Mouse (Mus musculus): ENCODE data around the gene Exoc8.

Exoc8 gene

DNA sequence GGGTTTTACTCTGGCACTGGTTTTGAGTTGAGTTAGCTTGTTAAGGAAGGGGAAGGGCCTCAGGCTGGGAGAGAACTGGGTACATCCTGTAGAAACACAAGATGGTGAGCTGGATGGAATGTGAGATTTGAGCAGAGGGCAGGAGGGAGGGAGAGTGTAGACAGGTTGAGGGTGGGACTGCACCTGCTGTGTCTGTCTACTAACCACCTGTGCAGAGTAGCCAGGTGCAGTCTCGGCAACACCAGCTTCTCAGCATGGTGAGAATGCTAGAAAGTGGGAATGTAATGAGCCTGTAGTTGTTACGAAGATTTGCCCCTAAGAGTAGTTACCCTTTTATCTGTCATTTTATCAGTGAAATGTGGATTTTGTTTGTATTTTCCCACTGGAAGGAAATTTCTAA is 8.0 kb upstream of the Exoc8 start:
- no peak for DNase-seq

DNA sequence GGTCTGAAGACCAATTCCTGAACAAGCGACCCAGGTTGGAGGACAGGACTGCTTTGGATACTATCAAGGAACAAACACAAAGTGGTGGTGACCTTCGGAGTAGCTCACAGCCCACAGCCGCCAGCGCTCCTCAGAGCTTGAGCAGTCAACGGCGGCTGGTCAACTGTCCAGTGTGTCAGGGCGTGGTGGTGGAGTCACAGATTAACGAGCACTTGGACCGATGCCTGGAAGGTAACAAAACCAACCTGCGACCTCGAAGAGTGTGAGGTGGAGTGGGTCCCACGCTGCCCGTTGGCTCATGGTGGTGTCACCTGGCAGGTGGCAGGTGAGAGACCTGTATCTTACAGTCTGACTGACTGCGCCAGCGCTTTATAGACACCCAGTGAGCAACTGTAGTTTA is 5.7 kb upstream of the Exoc8 start:
- DNase-seq: no peak

DNA sequence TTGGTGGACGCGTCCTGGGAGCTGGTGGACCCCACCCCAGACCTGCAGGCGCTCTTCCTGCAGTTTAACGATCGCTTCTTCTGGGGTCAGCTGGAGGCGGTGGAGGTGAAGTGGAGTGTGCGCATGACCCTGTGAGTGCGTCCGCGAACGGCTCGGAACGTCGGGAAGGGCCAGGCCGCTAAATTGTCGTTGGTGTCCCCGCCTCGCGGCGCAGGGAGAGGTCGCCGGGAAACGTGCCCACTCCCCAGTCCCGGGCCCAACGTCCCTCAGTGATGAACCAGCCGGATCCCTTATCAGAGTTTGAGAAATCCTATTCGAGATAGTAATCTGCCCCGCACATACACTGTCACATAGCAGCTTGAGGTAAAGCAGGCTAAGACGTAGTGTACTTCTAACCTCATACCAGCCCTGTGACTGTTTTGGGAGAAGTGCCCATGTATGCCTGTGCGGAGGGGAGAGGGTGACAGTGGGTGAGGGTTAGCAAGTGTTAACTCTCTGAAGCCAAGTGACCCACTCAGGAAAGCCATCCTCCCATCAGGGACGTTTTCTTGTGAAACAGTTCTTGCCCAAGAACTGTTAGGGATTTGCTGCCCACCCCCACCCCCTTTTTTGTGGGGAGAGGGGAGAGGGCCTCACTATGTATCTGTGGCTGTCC is 873 bp upstream of the Exoc8 start:
- no peak for DNase-seq

GRCm38 (mm10) chr8:124896632-124897385 is 696 bp downstream of the Exoc8 start:
- peak; percentile 86 for DNase-seq

DNA sequence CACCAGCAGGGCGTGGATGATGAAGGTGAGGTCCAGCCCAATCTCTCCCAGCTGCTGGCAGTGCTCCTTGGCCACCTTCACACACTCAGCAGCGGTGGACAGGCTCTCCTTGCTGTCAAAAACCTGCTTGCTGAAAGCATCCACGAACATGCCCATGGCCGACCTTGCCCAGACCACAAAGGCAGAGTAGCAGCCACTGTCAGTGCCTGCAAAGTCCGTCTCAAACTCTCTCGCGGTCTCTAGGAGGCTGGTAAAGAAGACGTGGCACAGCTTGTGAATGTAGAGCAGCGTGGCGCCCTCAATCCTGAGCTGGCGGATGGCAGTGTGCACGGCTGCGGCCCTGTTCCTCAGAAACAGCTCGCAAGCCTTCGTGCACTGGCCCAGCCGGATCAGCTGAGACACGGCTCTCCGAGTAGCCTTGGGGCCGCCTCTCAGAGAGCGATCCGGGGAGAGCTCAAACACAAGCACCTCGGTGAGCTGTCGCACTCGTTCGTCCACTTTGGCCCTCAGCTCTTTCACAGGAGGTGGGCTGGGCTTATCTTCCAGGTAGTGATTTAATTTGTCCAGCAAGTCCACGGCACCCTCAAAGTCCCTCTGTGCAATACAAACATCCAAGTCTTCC is 1.4 kb downstream of the Exoc8 start:
- no peak for DNase-seq

DNA sequence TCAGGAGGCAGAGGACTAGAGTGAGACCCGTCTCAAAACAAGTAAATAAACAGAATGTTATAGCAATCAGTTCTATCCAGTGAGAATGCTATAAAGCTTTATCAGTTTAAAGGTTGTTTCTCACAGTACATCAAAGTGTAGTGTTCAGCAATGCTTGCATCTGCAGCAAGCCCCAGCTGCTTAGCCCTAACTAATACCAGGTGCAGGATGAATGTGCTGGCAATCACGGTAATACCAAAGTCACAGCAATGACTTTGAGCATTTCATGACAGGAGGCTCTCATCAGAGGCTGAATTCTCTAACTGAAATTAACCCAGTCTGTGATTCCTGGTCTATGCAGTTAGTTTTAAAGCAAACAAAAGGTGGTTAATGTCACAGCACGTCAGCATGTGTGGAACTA is 4.9 kb downstream of the Exoc8 start:
- DNase-seq: no peak

DNA sequence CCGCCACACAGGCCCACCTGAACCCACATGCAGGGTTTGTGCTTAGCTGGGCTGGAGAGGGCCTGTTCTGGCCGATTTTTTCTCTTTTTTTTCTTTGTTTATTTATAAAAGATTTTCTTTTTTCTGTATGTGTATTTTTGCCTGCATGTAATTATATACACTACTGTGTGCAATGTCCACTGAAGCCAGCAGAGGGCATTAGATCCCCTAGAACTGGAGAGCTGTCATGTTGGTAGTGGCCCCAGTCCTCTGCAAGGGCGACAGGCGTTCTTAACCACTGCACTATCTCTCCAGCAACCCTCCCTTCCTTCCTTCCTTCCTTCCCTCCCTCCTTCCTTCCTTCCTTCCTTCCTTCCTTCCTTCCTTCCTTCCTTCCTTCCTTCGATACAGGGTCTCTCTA is 9.1 kb downstream of the Exoc8 start:
- no peak for DNase-seq

- no peak for DNase-seq
These were observed 18.5 kb downstream of the Exoc8 start for GRCm38 (mm10) chr8:124878946-124879526.

GRCm38 (mm10) chr8:124878141-124878540 is 19.4 kb downstream of the Exoc8 start:
- DNase-seq: no peak

GRCm38 (mm10) chr8:124872690-124873089 is 24.8 kb downstream of the Exoc8 start:
- no peak for DNase-seq

DNA sequence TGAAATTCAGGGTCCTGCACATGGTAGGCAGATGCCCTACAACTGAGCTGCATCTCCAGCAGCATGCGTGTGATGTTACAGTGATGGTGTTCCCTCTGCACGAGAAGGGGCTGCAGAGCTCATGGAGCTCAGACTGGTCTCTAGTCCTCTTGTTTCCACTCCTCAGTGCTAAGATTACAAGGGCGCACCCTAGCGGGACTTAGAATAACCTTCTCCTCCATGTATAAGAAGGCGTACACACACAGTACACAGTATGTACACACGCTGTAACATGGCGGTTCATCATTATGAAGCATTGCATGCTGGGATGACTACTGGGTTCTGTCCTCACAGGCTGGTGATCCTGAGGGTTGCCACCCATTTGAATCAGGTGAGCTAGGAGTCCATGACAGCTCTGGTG is 25.4 kb downstream of the Exoc8 start:
- no peak for DNase-seq

GRCm38 (mm10) chr8:124871474-124871873 is 26.0 kb downstream of the Exoc8 start:
- DNase-seq: no peak

- no peak for DNase-seq
These were observed 27.8 kb downstream of the Exoc8 start for GRCm38 (mm10) chr8:124869708-124870107.

- DNase-seq: no peak
These were observed 30.4 kb downstream of the Exoc8 start for GRCm38 (mm10) chr8:124867126-124867525.

- DNase-seq: no peak
These were observed 30.8 kb downstream of the Exoc8 start for GRCm38 (mm10) chr8:124866669-124867068.

GRCm38 (mm10) chr8:124863729-124864128 is 33.8 kb downstream of the Exoc8 start:
- no peak for DNase-seq

GRCm38 (mm10) chr8:124863163-124863677 is 34.3 kb downstream of the Exoc8 start:
- no peak for DNase-seq

GRCm38 (mm10) chr8:124862321-124863162 is 35.0 kb downstream of the Exoc8 start, which contains the start of the genes Gnpat and 2810004N23Rik:
TSS of gene Gnpat (plus strand) at chr8:124863033.
TSS of gene 2810004N23Rik (minus strand) at chr8:124863120.
- peak; percentile 95 for DNase-seq

GRCm38 (mm10) chr8:124860188-124860587 is 37.3 kb downstream of the Exoc8 start:
- no peak for DNase-seq

GRCm38 (mm10) chr8:124859466-124859865 is 38.0 kb downstream of the Exoc8 start:
- DNase-seq: peak; percentile 29

DNA sequence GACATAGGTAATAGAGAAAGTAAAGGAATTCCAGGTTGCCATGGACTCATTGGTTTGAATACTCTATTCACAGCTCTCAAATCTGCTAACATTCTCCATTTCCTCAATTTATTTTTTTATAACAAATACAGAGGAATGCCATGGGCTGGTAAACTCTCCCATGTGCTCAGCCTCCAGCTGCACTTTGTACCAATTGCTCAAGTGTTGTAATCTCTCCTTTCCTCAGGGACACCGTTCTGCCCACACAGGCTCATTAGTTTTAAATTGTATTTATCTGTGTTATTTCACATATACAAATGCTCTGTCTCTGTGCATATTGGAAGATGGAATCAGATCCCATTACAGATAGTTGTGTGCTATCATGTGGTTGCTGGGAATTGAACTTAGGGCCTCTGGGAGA is 44.0 kb downstream of the Exoc8 start:
- no peak for DNase-seq

- no peak for DNase-seq
These were observed 51.9 kb downstream of the Exoc8 start for GRCm38 (mm10) chr8:124845573-124845972.
